Mouse (Mus musculus): ENCODE data around the gene Fam205a1. TPM values are rescaled to one million over a fixed set of nuclear protein-coding genes. Genes with fewer than 3 reads are reported as not detected.

Gene Fam205a1
- polyA plus RNA-seq, 1 experiment: not detected

Other genes starting within 250 kb of the Fam205a1 start
- not detected in 2 replicates for gene Gm10591, start 241.7 kb downstream of the Fam205a1 start, polyA plus RNA-seq (2012; ENCODE audit: insufficient read depth, insufficient read length, missing spikeins)
- gene Gm2564, start 224.2 kb downstream of the Fam205a1 start, polyA plus RNA-seq (2012; ENCODE audit: insufficient read depth, insufficient read length, missing spikeins): not detected in 2 replicates
- gene Ccl27b, start 198.6 kb downstream of the Fam205a1 start, polyA plus RNA-seq (2012; ENCODE audit: insufficient read depth, insufficient read length, missing spikeins): not detected in 2 replicates
- not detected in 2 replicates for gene Il11ra2, start 192.0 kb downstream of the Fam205a1 start, polyA plus RNA-seq (2012; ENCODE audit: insufficient read depth, insufficient read length, missing spikeins)
- not detected in 2 replicates for gene 4930578G10Rik, start 118.3 kb downstream of the Fam205a1 start, polyA plus RNA-seq (2012; ENCODE audit: insufficient read depth, insufficient read length, missing spikeins)
- gene Ccl19, start 97.3 kb downstream of the Fam205a1 start, polyA plus RNA-seq (2012; ENCODE audit: insufficient read depth, insufficient read length, missing spikeins): not detected in 2 replicates
- not detected in 2 replicates for gene Ccl21a, start 79.9 kb downstream of the Fam205a1 start, polyA plus RNA-seq (2012; ENCODE audit: insufficient read depth, insufficient read length, missing spikeins)
- not detected in 2 replicates for gene Gm12394, start 2.9 kb upstream of the Fam205a1 start, polyA plus RNA-seq (2012; ENCODE audit: insufficient read depth, insufficient read length, missing spikeins)
- gene Fam205c, start 20.3 kb upstream of the Fam205a1 start, polyA plus RNA-seq (2012; ENCODE audit: insufficient read depth, insufficient read length, missing spikeins): not detected in 2 replicates
- gene Phf24, start 62.8 kb upstream of the Fam205a1 start, polyA plus RNA-seq (2012; ENCODE audit: insufficient read depth, insufficient read length, missing spikeins): 0.20 and 0.70 TPM in 2 replicates
- gene Dnajb5, start 95.9 kb upstream of the Fam205a1 start, polyA plus RNA-seq (2012; ENCODE audit: insufficient read depth, insufficient read length, missing spikeins): 11.7 and 13.5 TPM in 2 replicates
- not detected in 2 replicates for gene 1700022I11Rik, start 115.7 kb upstream of the Fam205a1 start, polyA plus RNA-seq (2012; ENCODE audit: insufficient read depth, insufficient read length, missing spikeins)
- 157 and 165 TPM in 2 replicates for gene Vcp, start 146.6 kb upstream of the Fam205a1 start, polyA plus RNA-seq (2012; ENCODE audit: insufficient read depth, insufficient read length, missing spikeins)
- 13.3 and 23.9 TPM in 2 replicates for gene Fancg, start 156.6 kb upstream of the Fam205a1 start, polyA plus RNA-seq (2012; ENCODE audit: insufficient read depth, insufficient read length, missing spikeins)
- gene Pigo, start 171.9 kb upstream of the Fam205a1 start, polyA plus RNA-seq (2012; ENCODE audit: insufficient read depth, insufficient read length, missing spikeins): 8.3 and 9.4 TPM in 2 replicates
- gene Stoml2, start 177.8 kb upstream of the Fam205a1 start, polyA plus RNA-seq (2012; ENCODE audit: insufficient read depth, insufficient read length, missing spikeins): 50.5 and 54.6 TPM in 2 replicates
- gene Fam214b, start 192.3 kb upstream of the Fam205a1 start, polyA plus RNA-seq (2012; ENCODE audit: insufficient read depth, insufficient read length, missing spikeins): 50.4 and 55.1 TPM in 2 replicates
- gene Unc13b, start 205.1 kb upstream of the Fam205a1 start, polyA plus RNA-seq (2012; ENCODE audit: insufficient read depth, insufficient read length, missing spikeins): 0.38 and 0.45 TPM in 2 replicates

Data from bone marrow macrophage, adult 2 months (primary cell).